Mouse (Mus musculus): ENCODE data around the gene Zfp984. TPM values are rescaled to one million over a fixed set of nuclear protein-coding genes. Genes with fewer than 3 reads are reported as not detected.
"Not testable (repeated sequence)": the region's sequence is repeated elsewhere in the genome, so short reads cannot be mapped to it uniquely, and the experiment has no call there.

The Zfp984 gene
- polyA plus RNA-seq, 1 experiment from 2014 or later = 15.1 TPM

- H3K27ac ChIP-seq (ENCODE audit: low read depth, low read length); H3K36me3 ChIP-seq (ENCODE audit: control insufficient read depth, insufficient read depth, low read length); DNase-seq (ENCODE audit: low spot score); H3K4me2 ChIP-seq; H3K4me3 ChIP-seq (ENCODE audit: low read depth, low read length); H3K4me1 ChIP-seq (replicated peaks; ENCODE audit: control insufficient read depth, insufficient read depth, low read length); H3K9ac ChIP-seq (ENCODE audit: low read depth, low read length); H3K9me3 ChIP-seq (ENCODE audit: control insufficient read depth, low read length); H3K27me3 ChIP-seq (replicated peaks; ENCODE audit: control insufficient read depth, insufficient read depth, low read length): not testable (repeated sequence)
- peak; percentile 12; the same call in 1 of the 2 replicates for ATAC-seq (replicated peaks; ENCODE audit: low FRiP score)
Measured at GRCm38 (mm10) chr4:147791729-147792128, 17.9 kb downstream of the Zfp984 start.

- not testable (repeated sequence) for H3K4me2 ChIP-seq; DNase-seq (ENCODE audit: low spot score); H3K4me3 ChIP-seq (ENCODE audit: low read depth, low read length); H3K9ac ChIP-seq (ENCODE audit: low read depth, low read length); H3K36me3 ChIP-seq (ENCODE audit: control insufficient read depth, insufficient read depth, low read length); ATAC-seq (replicated peaks; ENCODE audit: low FRiP score); H3K27ac ChIP-seq (ENCODE audit: low read depth, low read length); H3K27me3 ChIP-seq (replicated peaks; ENCODE audit: control insufficient read depth, insufficient read depth, low read length); H3K9me3 ChIP-seq (ENCODE audit: control insufficient read depth, low read length); H3K4me1 ChIP-seq (replicated peaks; ENCODE audit: control insufficient read depth, insufficient read depth, low read length)
- 94% methylated on average over 14 of the region's 15 CpGs for WGBS
Measured at GRCm38 (mm10) chr4:147746255-147746654, 63.3 kb downstream of the Zfp984 start.

GRCm38 (mm10) chr4:147738636-147739369, 70.8 kb downstream of the Zfp984 start:
- Histone ChIP-seq H3K9ac (ENCODE audit: low read depth, low read length) (0 out of 2 replicates have a peak overlapping the region, but pooled peaks have one; percentile 43), H3K4me2 (peak overlapping the region; percentile 69), H3K4me3 (ENCODE audit: low read depth, low read length) (peak overlapping the region; percentile 48)
- H3K4me1 ChIP-seq (replicated peaks; ENCODE audit: control insufficient read depth, insufficient read depth, low read length); H3K27me3 ChIP-seq (replicated peaks; ENCODE audit: control insufficient read depth, insufficient read depth, low read length); H3K27ac ChIP-seq (ENCODE audit: low read depth, low read length); H3K9me3 ChIP-seq (ENCODE audit: control insufficient read depth, low read length); H3K36me3 ChIP-seq (ENCODE audit: control insufficient read depth, insufficient read depth, low read length): not testable (repeated sequence)
- DNase-seq (ENCODE audit: low spot score) (peak; percentile 61), ATAC-seq (replicated peaks; ENCODE audit: low FRiP score) (peak; percentile 68)
- 25% methylated on average over 54 of the region's 63 CpGs for WGBS

Other genes with a start within 250 kb of the Zfp984 start
- 11.7 and 13.0 TPM in 2 replicates for gene Zfp979, start 167.3 kb downstream of the Zfp984 start, polyA plus RNA-seq (2014; fragmentation: Nextera tagmentation; extraction: Ambion mirVana)
- gene Zfp534, start 107.2 kb downstream of the Zfp984 start, polyA plus RNA-seq (2014; fragmentation: Nextera tagmentation; extraction: Ambion mirVana) = not detected in 2 replicates
- 2.9 and 3.1 TPM in 2 replicates for gene Zfp933, start 38.6 kb upstream of the Zfp984 start, polyA plus RNA-seq (2014; fragmentation: Nextera tagmentation; extraction: Ambion mirVana)
- 40.7 and 47.4 TPM in 2 replicates for gene Miip, start 59.0 kb upstream of the Zfp984 start, polyA plus RNA-seq (2014; fragmentation: Nextera tagmentation; extraction: Ambion mirVana)
- gene Fv1, start 59.2 kb upstream of the Zfp984 start, polyA plus RNA-seq (2014; fragmentation: Nextera tagmentation; extraction: Ambion mirVana) = 7.0 and 7.7 TPM in 2 replicates
- 36.0 and 37.6 TPM in 2 replicates for gene Mfn2, start 94.9 kb upstream of the Zfp984 start, polyA plus RNA-seq (2014; fragmentation: Nextera tagmentation; extraction: Ambion mirVana)
- gene Plod1, start 127.0 kb upstream of the Zfp984 start, polyA plus RNA-seq (2014; fragmentation: Nextera tagmentation; extraction: Ambion mirVana) = 32.6 and 33.9 TPM in 2 replicates
- 18.6 and 19.2 TPM in 2 replicates for gene 2510039O18Rik, start 131.1 kb upstream of the Zfp984 start, polyA plus RNA-seq (2014; fragmentation: Nextera tagmentation; extraction: Ambion mirVana)
- gene Nppb, start 176.0 kb upstream of the Zfp984 start, polyA plus RNA-seq (2014; fragmentation: Nextera tagmentation; extraction: Ambion mirVana) = 1.1 TPM in 1 of 2 replicates, not detected in the other
- 7.2 and 32.9 TPM in 2 replicates for gene Nppa, start 190.9 kb upstream of the Zfp984 start, polyA plus RNA-seq (2014; fragmentation: Nextera tagmentation; extraction: Ambion mirVana)
- 2.0 and 2.4 TPM in 2 replicates for gene Clcn6, start 229.0 kb upstream of the Zfp984 start, polyA plus RNA-seq (2014; fragmentation: Nextera tagmentation; extraction: Ambion mirVana)
- 15.5 and 16.1 TPM in 2 replicates for gene Mthfr, start 229.3 kb upstream of the Zfp984 start, polyA plus RNA-seq (2014; fragmentation: Nextera tagmentation; extraction: Ambion mirVana)